Mouse (Mus musculus): ENCODE measurements around the gene Hexim1.

The Hexim1 gene

GRCm38 (mm10) chr11:103161449-103161848, 45.4 kb downstream of the Hexim1 start:
- DNase-seq = no peak

- DNase-seq = no peak
Observed at GRCm38 (mm10) chr11:103162132-103162531, 46.1 kb downstream of the Hexim1 start.

- no peak for DNase-seq
Observed at GRCm38 (mm10) chr11:103164391-103164790, 48.4 kb downstream of the Hexim1 start.

GRCm38 (mm10) chr11:103168690-103169390, 52.8 kb downstream of the Hexim1 start:
- peak; percentile 70 to 81 for DNase-seq

Data from spleen, adult 18-20 months (tissue).